Mouse (Mus musculus) gastrocnemius, postnatal 36 days (tissue): ENCODE data around the gene Derl3. TPM values are rescaled to one million over a fixed set of nuclear protein-coding genes. Genes with fewer than 3 reads are reported as not detected.
A peak's percentile ranks its signal among the peaks of the same experiment; 100 is the strongest.
"Not testable (repeated sequence)": the region's sequence is repeated elsewhere in the genome, so short reads cannot be mapped to it uniquely, and the experiment has no call there.

ENCODE experiments used
- DNase-seq, 2 experiments: peaks; one replicate each; pipeline ENCODE4 v3.0.0; 2022
- intact Hi-C: fragments of 180-260 bp; cut with DNase I; formaldehyde crosslinking; loops from one replicate; pipeline ENCODE4 v1.15.1; 2025
- long read RNA-seq, 2 experiments: library from polyadenylated mRNA; stranded (forward); transcript quantifications; one replicate each; pipeline ENCODE4 v2.0.0; 2021
- total RNA-seq, 2 experiments: library from RNA; stranded (reverse); gene quantifications; 2 replicates each; pipeline ENCODE4 v1.2.3; 2021

Gene Derl3
- total RNA-seq = not detected
- long read RNA-seq, experiment 1 = 0 reads
- long read RNA-seq, experiment 2 = 0 reads

- intact Hi-C loops = no loop called here
- DNase-seq = peak; percentile 75 to 76
These were observed at the start of gene Derl3 for GRCm38 (mm10) chr10:75893089-75893750. Gene Derl3, plus strand, starts transcription at chr10:75893413.

- DNase-seq, intact Hi-C loops: not testable (repeated sequence)
These were observed 49.3 kb upstream of the Derl3 start for GRCm38 (mm10) chr10:75843898-75844297.

- no peak for DNase-seq
- intact Hi-C loops = no loop called here
These were observed 48.4 kb upstream of the Derl3 start for GRCm38 (mm10) chr10:75844800-75845199.

GRCm38 (mm10) chr10:75845306-75845930, 47.8 kb upstream of the Derl3 start:
- intact Hi-C loops = no loop called here
- no peak for DNase-seq

- DNase-seq = no peak
- intact Hi-C loops = no loop called here
These were observed 44.8 kb upstream of the Derl3 start for GRCm38 (mm10) chr10:75848382-75848781.

GRCm38 (mm10) chr10:75851076-75851475, 42.1 kb upstream of the Derl3 start:
- no peak for DNase-seq
- intact Hi-C loops = loop anchor here (5.0 kb wide), 2 partner anchors 214 to 264 kb away; partner anchors contain the start of gene Ggt5

GRCm38 (mm10) chr10:75851681-75852080, 41.5 kb upstream of the Derl3 start:
- no peak for DNase-seq
- intact Hi-C loops = loop anchor here (5.0 kb wide), 2 partner anchors 214 to 264 kb away; partner anchors contain the start of gene Ggt5

GRCm38 (mm10) chr10:75852539-75853125, 40.6 kb upstream of the Derl3 start:
- no peak for DNase-seq
- intact Hi-C loops = loop anchor here (1.0 to 5.0 kb wide), 3 partner anchors 108 to 265 kb away; partner anchors contain the start of gene Ggt5

GRCm38 (mm10) chr10:75853452-75853851, 39.8 kb upstream of the Derl3 start:
- peak; percentile 57 to 72 for DNase-seq
- intact Hi-C loops = loop anchor here (1.0 to 5.0 kb wide), 3 partner anchors 109 to 266 kb away; partner anchors contain the start of gene Ggt5

- intact Hi-C loops = loop anchor here (5.0 kb wide), 2 partner anchors 217 to 267 kb away; partner anchors contain the start of gene Ggt5
- DNase-seq = no peak
These were observed 39.1 kb upstream of the Derl3 start for GRCm38 (mm10) chr10:75854096-75854495.

GRCm38 (mm10) chr10:75854791-75855190, 38.4 kb upstream of the Derl3 start:
- DNase-seq = no peak
- intact Hi-C loops = loop anchor here (5.0 kb wide), 2 partner anchors 217 to 267 kb away; partner anchors contain the start of gene Ggt5

- intact Hi-C loops = no loop called here
- no peak for DNase-seq
These were observed 37.7 kb upstream of the Derl3 start for GRCm38 (mm10) chr10:75855416-75855981.

- DNase-seq = no peak
- intact Hi-C loops = no loop called here
These were observed 36.9 kb upstream of the Derl3 start for GRCm38 (mm10) chr10:75856155-75856907.

GRCm38 (mm10) chr10:75856976-75857375, 36.2 kb upstream of the Derl3 start:
- intact Hi-C loops = no loop called here
- no peak for DNase-seq

GRCm38 (mm10) chr10:75857598-75857997, 35.6 kb upstream of the Derl3 start:
- intact Hi-C loops = no loop called here
- DNase-seq = no peak

- DNase-seq = no peak
- intact Hi-C loops = no loop called here
These were observed 34.0 kb upstream of the Derl3 start for GRCm38 (mm10) chr10:75859107-75859746.

GRCm38 (mm10) chr10:75859786-75860470, 33.3 kb upstream of the Derl3 start, which contains the start of gene Mif:
Gene Mif, minus strand, starts transcription at chr10:75860240.
- DNase-seq = peak; percentile 78 to 80
- intact Hi-C loops = not testable (repeated sequence)

- DNase-seq = no peak
- intact Hi-C loops = no loop called here
These were observed 32.5 kb upstream of the Derl3 start for GRCm38 (mm10) chr10:75860746-75861145.

GRCm38 (mm10) chr10:75861587-75861986, 31.6 kb upstream of the Derl3 start:
- DNase-seq = no peak
- intact Hi-C loops = no loop called here
